Mouse (Mus musculus) C2C12 (cell line): ENCODE measurements at regions not wholly inside any gene's neighbourhood (a gene's known extent, or its start where the extent isn't known, plus 50 kb on each side); places are given as distances from the start of the nearest gene placed in this dataset.

Experiments
- CEBPB ChIP-seq: IDR thresholded peaks from one replicate; pipeline ENCODE4 v1.6.1; 2011; ENCODE audit warnings: low read depth, mild to moderate bottlenecking, control low read depth, moderate library complexity
- CTCF ChIP-seq: IDR thresholded peaks from one replicate; pipeline ENCODE4 v1.5.1; 2011; ENCODE audit not compliant: control insufficient read depth, insufficient read depth, insufficient read length
- FOSL1 ChIP-seq: IDR thresholded peaks from one replicate; pipeline ENCODE4 v1.8.0; 2011; ENCODE audit warnings: mild to moderate bottlenecking, low read length; ENCODE audit not compliant: poor library complexity, insufficient read depth, severe bottlenecking
- MAX ChIP-seq: IDR thresholded peaks from one replicate; pipeline ENCODE4 v1.6.1; 2011; ENCODE audit warnings: mild to moderate bottlenecking, control low read depth
- MYOD1 ChIP-seq: IDR thresholded peaks from one replicate; pipeline ENCODE4 v1.6.1; 2011; ENCODE audit warnings: low read depth; ENCODE audit not compliant: control insufficient read depth, insufficient read length
- MYOG ChIP-seq: IDR thresholded peaks from one replicate; pipeline ENCODE4 v1.6.1; 2011; ENCODE audit not compliant: control insufficient read depth, insufficient read length; ENCODE audit errors: extremely low read depth
- USF1 ChIP-seq: IDR thresholded peaks from one replicate; pipeline ENCODE4 v1.6.1; 2011; ENCODE audit warnings: low read depth, mild to moderate bottlenecking, control low read depth, moderate library complexity

DNA sequence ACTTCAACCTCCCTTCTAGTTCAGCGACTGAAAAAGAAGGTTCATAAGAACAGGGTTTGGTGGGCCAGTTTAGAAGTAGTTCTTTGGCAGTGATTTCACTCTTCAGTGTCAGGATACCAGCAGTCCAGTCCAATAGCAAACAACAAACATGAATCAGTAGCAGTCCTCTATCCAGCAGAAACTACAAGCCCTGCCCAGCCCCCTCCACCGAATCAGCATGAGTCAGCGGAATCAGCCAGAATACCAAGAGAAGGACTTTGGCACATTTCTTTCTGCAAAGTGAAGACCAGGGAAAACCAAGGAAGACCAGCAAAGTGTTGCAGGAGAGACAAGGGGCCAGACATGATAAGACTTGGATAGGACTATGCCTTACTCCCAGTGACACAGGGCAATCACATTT lies 65.1 kb upstream of the Pla2g4a start:
- no peak for TF ChIP-seq CTCF
- no peak for TF ChIP-seq USF1
- no peak for TF ChIP-seq MYOD1
- no peak for TF ChIP-seq FOSL1
- no peak for TF ChIP-seq MAX
- no peak for TF ChIP-seq CEBPB
- no peak for TF ChIP-seq MYOG
